Mouse (Mus musculus): ENCODE measurements around the gene Dnajb12. TPM values are rescaled to one million over a fixed set of nuclear protein-coding genes. Genes with fewer than 3 reads are reported as not detected.
"Not testable (repeated sequence)": the region's sequence is repeated elsewhere in the genome, so short reads cannot be mapped to it uniquely, and the experiment has no call there.

Gene Dnajb12
- polyA plus RNA-seq, 1 experiment from 2014 or later: 17.6 TPM

DNA sequence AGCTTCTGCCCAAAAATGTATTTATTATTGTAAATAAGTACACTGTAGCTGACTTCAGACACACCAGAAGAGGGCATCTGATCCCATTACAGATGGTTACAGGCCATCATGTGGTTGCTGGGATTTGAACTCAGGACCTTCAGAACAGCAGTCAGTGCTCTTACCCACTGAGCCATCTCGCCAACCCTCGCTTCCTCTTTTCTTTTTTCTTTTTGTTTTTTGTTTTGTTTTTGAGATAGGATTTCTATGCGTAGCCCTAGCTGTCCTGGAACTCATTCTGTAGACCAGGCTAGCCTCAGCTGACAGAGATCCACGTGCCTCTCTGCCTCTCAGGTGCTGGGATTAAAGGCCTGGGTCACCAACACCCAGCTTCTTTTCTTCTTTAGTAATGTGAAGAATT lies 6.7 kb upstream of the Dnajb12 start:
- H3K27ac ChIP-seq; ATAC-seq (ENCODE audit: insufficient number of reproducible peaks, insufficient read depth, low FRiP score, low TSS enrichment, low read depth); H3K9me3 ChIP-seq; H3K4me1 ChIP-seq (replicated peaks); H3K4me2 ChIP-seq; H3K27me3 ChIP-seq; H3K4me3 ChIP-seq (replicated peaks); H3K9ac ChIP-seq (replicated peaks); H3K36me3 ChIP-seq: not testable (repeated sequence)
- WGBS: 87% methylated on average over 4 of the region's 4 CpGs

DNA sequence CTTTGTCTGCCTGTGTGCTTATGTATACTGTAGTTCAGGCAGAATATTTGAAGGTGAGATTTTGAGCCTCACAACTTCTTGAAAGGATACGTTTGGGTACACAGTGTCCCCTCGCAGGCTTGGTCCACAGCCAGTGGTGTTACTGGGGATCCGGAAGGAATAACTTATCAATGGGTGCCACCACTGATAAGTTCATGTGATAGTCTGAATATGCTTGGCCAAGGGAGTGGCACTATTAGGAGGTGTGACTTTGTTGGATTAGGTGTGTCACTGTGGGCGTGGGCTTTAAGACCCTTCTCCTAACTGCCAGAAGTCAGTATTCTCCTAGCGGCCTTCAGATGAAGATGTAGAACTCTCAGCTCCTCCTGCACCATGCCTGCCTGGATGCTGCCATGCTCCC lies 6.2 kb upstream of the Dnajb12 start:
- Histone ChIP-seq H3K9me3 (no peaks in the 10 kb centered on the region), H3K4me1 (replicated peaks) (no peaks in the 10 kb centered on the region), H3K4me2 (no peak overlapping the region), H3K4me3 (replicated peaks) (no peak overlapping the region), H3K27me3 (no peaks in the 10 kb centered on the region), H3K27ac (no peak overlapping the region), H3K36me3 (no peaks in the 10 kb centered on the region), H3K9ac (replicated peaks) (no peak overlapping the region)
- ATAC-seq (ENCODE audit: insufficient number of reproducible peaks, insufficient read depth, low FRiP score, low TSS enrichment, low read depth): no peak
- WGBS: 91% methylated on average over 5 of the region's 5 CpGs

DNA sequence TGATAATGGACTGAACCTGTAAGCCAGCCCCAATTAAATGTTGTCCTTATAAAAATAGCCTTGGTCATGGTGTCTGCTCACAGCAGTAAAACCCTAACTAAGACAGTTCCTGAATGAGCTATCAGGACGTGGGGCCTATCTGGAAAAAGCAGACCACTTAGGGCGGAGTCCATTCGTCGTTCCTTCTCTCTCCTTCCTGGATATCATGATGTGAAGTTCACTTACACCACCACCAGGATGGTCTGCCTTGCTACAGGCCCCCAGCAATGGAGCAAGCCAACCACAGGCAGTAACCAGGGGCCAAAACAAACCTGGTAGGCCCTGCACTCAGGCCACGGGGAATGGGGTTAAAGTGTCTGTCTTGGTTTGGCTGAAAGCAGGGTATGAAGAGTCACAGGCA lies 5.7 kb upstream of the Dnajb12 start:
- H3K4me3 ChIP-seq (replicated peaks): no peak overlapping the region
- no peak overlapping the region for H3K27ac ChIP-seq
- 67% methylated on average over 5 of the region's 5 CpGs for WGBS
- H3K9ac ChIP-seq (replicated peaks): no peak overlapping the region
- H3K27me3 ChIP-seq: no peaks in the 10 kb centered on the region
- H3K9me3 ChIP-seq: no peaks in the 10 kb centered on the region
- H3K4me1 ChIP-seq (replicated peaks): 0 out of 2 replicates have a peak, but pooled peaks cover under 1% of the 10 kb centered on the region
- no peak for ATAC-seq (ENCODE audit: insufficient number of reproducible peaks, insufficient read depth, low FRiP score, low TSS enrichment, low read depth)
- H3K36me3 ChIP-seq: no peaks in the 10 kb centered on the region
- no peak overlapping the region for H3K4me2 ChIP-seq

DNA sequence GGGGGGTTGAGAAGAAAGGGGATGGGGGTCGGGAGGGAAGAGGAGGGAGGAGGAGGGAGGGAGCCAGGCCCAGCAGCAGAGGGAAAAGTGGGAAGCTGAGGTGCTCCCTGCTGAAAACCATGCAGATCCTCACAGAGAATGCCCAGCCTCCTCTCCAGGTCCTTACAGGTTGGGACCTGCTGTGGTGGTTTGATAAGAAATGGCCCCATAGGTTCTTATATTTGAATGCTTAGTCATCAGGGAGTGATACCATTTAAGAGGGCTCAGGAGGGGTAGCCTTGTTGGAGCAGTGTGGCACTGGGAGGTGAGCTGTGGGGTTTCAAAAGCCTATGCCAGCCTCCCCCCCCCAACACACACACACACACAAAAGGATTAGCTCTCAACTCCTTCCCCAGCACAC lies 4.0 kb upstream of the Dnajb12 start:
- Histone ChIP-seq H3K9me3 (no peaks in the 10 kb centered on the region), H3K4me2 (no peak overlapping the region), H3K4me3 (replicated peaks) (no peak overlapping the region), H3K27me3 (no peaks in the 10 kb centered on the region), H3K27ac (peak overlapping the region; percentile 45; the same call in 1 of the 2 replicates), H3K36me3 (no peaks in the 10 kb centered on the region), H3K9ac (replicated peaks) (no peak overlapping the region), H3K4me1 (replicated peaks) (peaks cover 5% of the 10 kb centered on the region)
- 43% methylated on average over 1 of the region's 1 CpGs for WGBS
- no peak for ATAC-seq (ENCODE audit: insufficient number of reproducible peaks, insufficient read depth, low FRiP score, low TSS enrichment, low read depth)

DNA sequence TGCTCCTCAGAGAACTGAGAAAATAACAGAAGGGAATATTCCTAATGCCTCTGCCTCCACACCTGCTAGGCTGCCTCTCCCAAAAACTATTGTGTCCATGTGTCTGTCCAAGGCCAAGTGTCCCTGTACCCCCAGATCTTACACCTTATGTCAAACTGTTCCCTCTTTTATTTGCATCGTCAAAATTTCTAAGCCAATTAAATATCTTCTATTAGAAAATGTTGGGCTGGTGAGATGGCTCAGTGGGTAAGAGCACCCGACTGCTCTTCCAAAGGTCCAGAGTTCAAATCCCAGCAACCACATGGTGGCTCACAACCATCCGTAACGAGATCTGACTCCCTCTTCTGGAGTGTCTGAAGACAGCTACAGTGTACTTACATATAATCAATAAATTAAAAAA lies 2.7 kb upstream of the Dnajb12 start:
- not testable (repeated sequence) for H3K4me3 ChIP-seq (replicated peaks); ATAC-seq (ENCODE audit: insufficient number of reproducible peaks, insufficient read depth, low FRiP score, low TSS enrichment, low read depth); H3K4me2 ChIP-seq; H3K27ac ChIP-seq; H3K9ac ChIP-seq (replicated peaks); H3K36me3 ChIP-seq; H3K9me3 ChIP-seq; H3K27me3 ChIP-seq
- H3K4me1 ChIP-seq (replicated peaks): peaks cover 12% of the 10 kb centered on the region
- 92% methylated on average over 4 of the region's 4 CpGs for WGBS

DNA sequence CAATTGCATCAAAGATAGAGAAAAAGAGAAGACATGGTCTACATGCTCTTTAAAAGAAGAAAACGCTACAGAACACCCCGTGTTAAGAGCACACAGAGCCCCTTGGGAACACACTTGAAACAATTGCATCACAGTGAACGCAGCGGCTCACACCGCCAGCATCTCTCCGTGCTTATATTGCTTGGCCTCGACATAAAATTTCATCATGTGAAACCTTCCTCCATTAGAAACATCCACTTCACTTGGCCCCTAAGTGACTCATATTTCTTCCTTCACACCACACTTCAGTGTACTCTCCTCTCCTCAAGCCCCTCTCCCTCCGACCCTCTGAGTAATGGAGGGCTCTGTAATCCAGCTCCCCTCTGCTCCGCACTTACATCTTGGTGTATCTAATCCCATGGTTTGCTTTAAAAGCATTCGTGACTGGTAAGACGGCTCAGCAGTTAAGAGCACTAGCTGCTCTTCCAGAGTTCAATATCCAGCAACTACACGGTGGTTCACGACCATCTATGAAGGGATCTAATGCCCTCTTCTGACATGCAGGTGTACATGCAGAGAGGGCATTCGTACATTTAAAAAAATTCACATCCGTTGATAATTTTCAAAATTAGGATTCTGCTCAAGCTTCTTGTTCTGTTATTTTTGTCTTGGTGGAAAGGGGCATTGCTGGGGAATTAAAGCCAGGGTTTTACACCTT lies 1.8 kb upstream of the Dnajb12 start:
- H3K9me3 ChIP-seq: no peaks in the 10 kb centered on the region
- no peak for ATAC-seq (ENCODE audit: insufficient number of reproducible peaks, insufficient read depth, low FRiP score, low TSS enrichment, low read depth)
- no peak overlapping the region for H3K27ac ChIP-seq
- 80% methylated on average over 15 of the region's 15 CpGs for WGBS
- no peaks in the 10 kb centered on the region for H3K27me3 ChIP-seq
- no peaks in the 10 kb centered on the region for H3K36me3 ChIP-seq
- no peak overlapping the region for H3K4me3 ChIP-seq (replicated peaks)
- H3K9ac ChIP-seq (replicated peaks): no peak overlapping the region
- H3K4me1 ChIP-seq (replicated peaks): peaks cover 12% of the 10 kb centered on the region
- H3K4me2 ChIP-seq: no peak overlapping the region

DNA sequence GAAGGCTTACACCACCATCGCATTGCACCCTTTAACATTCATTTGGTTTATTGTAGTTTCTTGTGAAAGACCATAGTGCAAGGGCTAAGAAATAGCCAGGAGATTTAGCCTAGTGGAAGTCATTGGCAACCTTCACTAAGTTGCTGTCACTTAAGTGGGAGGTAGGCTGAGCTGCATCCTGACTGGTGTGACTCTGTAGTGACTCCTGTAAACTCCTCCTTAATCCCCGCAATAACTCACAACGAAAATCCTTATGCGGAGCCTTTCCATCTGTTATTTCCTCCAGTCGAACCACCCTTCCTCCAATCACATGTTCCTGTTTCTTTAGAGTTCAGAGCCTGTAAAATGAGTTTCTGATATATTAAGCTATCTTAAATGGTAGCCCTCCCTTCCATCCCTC lies 533 bp upstream of the Dnajb12 start:
- peak; percentile 32 for ATAC-seq (ENCODE audit: insufficient number of reproducible peaks, insufficient read depth, low FRiP score, low TSS enrichment, low read depth)
- peak overlapping the region; percentile 100 for H3K27ac ChIP-seq

DNA sequence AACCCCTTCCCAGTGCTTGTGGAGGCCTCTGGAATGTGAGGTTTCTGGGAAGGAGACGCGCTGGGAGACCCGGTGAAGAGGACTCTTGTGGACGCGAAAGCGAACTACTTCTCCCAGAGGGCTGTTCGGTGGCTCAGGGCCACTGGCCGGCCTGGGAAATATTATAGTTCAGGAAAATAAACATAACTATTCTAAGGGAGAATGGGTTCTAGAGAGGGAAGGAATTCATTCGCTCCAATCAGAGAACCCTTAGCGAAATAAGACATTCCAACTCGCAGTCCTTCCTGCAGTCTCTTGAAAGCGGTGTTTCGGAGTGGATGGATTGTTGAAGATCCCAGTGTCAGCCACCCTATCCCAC lies 652 bp downstream of the Dnajb12 start:
- no peaks in the 10 kb centered on the region for H3K27me3 ChIP-seq
- no peaks in the 10 kb centered on the region for H3K9me3 ChIP-seq
- peak overlapping the region; percentile 72 for H3K4me2 ChIP-seq
- H3K27ac ChIP-seq: peak overlapping the region; percentile 100
- H3K9ac ChIP-seq (replicated peaks): peak overlapping the region; percentile 92
- H3K4me1 ChIP-seq (replicated peaks): peaks cover 12% of the 10 kb centered on the region
- H3K4me3 ChIP-seq (replicated peaks): peak overlapping the region; percentile 82
- peak; percentile 54 for ATAC-seq (ENCODE audit: insufficient number of reproducible peaks, insufficient read depth, low FRiP score, low TSS enrichment, low read depth)
- under 1% methylated on average over 13 of the region's 13 CpGs for WGBS
- peaks cover 22% of the 10 kb centered on the region for H3K36me3 ChIP-seq

More for the DNA sequence above, 533 bp upstream of the Dnajb12 start:
- H3K4me1 ChIP-seq (replicated peaks): peaks cover 12% of the 10 kb centered on the region
- peak overlapping the region; percentile 92 for H3K9ac ChIP-seq (replicated peaks)
- peak overlapping the region; percentile 72 for H3K4me2 ChIP-seq
- H3K27me3 ChIP-seq: no peaks in the 10 kb centered on the region
- peak overlapping the region; percentile 82 for H3K4me3 ChIP-seq (replicated peaks)
- 17% methylated on average over 5 of the region's 5 CpGs for WGBS
- H3K9me3 ChIP-seq: no peaks in the 10 kb centered on the region
- peaks cover 10% of the 10 kb centered on the region for H3K36me3 ChIP-seq

DNA sequence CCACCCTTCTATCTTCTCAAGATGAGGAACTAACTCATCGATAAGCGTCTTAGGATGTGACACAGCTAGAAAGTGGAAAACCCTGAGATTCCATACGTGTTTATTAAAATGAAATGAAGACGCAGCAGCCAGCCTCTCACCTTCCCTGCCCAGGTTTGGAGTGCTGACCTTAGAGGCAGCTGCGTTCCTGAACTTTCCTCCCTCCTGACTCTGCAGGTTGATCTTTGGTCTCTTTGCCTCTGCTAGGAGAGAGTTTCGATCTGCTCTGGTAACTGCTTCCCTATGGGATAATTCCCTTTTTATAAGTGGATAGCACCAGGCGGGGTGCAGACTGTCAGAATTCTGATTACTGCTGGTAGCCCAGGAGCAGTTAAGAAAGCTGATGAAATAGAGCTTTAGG lies 1.5 kb downstream of the Dnajb12 start:
- Histone ChIP-seq H3K36me3 (peaks cover 30% of the 10 kb centered on the region), H3K9me3 (no peaks in the 10 kb centered on the region), H3K27ac (no peak overlapping the region), H3K4me2 (peak overlapping the region; percentile 72), H3K9ac (replicated peaks) (peak overlapping the region; percentile 92; the same call in 1 of the 2 replicates), H3K27me3 (no peaks in the 10 kb centered on the region), H3K4me1 (replicated peaks) (peaks cover 12% of the 10 kb centered on the region), H3K4me3 (replicated peaks) (peak overlapping the region; percentile 82)
- WGBS: 87% methylated on average over 7 of the region's 7 CpGs
- no peak for ATAC-seq (ENCODE audit: insufficient number of reproducible peaks, insufficient read depth, low FRiP score, low TSS enrichment, low read depth)

DNA sequence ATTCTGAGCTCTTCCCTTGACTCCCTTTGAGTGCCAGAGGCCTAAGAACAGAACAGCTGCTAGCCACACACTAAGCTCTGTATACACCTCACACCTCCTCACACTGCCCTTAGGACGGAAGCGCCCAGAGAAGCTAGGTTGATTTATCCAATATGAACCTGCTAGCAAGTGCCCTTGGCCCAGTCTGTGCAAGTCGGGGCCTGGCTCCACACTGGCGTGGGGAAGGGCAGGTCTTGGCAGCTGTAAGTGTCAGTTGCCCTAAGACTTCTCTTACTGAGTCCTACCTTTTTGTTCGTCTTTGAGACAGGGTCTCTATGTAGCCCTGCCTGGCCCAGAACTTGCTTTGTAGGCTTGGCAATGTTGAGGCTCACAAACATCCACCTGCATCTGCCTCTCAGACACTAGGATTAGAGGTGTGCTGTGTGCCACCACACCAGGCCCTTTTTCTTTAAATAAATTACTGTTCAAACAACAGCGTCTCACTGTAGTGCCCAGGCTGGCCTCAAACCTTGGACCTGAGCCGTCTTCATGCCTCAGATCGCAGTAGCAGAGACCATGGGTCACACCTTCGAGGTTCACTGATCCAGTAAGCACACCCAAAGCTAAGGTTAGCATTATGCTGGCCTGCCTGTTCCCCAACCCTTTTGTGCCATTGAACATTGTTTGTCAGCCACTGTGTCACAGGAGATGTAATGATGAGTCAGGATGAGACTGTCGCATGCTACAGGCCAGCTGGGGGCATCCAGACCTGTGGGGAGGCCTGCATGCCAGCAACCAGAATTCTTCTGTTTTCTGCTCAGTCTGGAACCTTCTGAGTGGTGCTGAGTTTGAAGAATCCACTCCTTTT lies 5.2 kb downstream of the Dnajb12 start:
- H3K9ac ChIP-seq (replicated peaks): no peak overlapping the region
- WGBS: 91% methylated on average over 10 of the region's 10 CpGs

DNA sequence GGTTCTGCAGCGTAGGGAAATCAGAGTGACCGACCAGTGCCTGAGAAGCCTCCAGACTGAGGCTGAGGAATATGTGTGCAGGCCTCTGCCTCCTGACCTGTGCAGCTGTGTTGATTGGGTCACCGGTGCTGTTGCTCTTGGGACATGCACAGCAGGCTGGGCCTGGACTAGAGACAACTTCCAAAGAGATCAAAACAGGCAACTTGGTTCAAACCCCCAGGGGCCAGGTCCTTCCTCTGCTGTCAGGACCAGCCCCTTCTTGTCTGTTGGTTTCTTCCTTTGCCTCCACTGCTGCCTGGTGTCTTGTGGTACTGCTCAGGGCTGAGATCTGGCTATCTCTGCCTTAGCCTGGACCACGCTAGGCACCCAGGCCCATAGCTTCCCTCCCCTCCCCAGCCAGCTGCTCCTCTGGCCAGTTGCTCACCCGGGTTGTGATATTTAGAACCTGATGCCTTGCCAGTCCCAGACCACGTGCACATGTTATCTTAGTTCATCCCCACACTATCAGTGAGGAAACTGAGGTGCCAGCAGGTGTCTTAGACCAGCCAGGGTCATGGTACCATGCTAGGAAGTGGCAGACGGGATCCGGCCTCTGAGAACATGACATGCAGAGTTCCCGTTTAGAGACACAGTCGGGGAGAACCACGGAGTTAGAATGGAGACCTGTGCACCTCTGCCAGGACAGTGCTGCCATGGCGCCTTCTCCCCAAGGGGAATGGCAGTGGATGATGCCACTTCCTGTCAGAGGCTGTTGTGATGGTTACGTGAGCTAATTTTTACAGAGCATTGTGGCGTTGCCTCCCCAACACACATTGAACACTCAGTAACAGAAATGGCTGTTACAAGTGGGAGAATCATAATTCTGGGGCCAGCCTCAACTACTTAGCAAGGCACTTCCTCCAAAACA lies 6.1 kb downstream of the Dnajb12 start:
- peaks cover 7% of the 10 kb centered on the region for H3K4me1 ChIP-seq (replicated peaks)
- H3K27ac ChIP-seq: no peak overlapping the region
- no peak for ATAC-seq (ENCODE audit: insufficient number of reproducible peaks, insufficient read depth, low FRiP score, low TSS enrichment, low read depth)
- 88% methylated on average over 14 of the region's 14 CpGs for WGBS
- H3K27me3 ChIP-seq: no peaks in the 10 kb centered on the region
- no peak overlapping the region for H3K4me3 ChIP-seq (replicated peaks)
- no peak overlapping the region for H3K4me2 ChIP-seq
- no peak overlapping the region for H3K9ac ChIP-seq (replicated peaks)
- no peaks in the 10 kb centered on the region for H3K9me3 ChIP-seq
- H3K36me3 ChIP-seq: peaks cover 40% of the 10 kb centered on the region

More for the DNA sequence above, 5.2 kb downstream of the Dnajb12 start:
- Histone ChIP-seq H3K4me2 (no peak overlapping the region), H3K4me3 (replicated peaks) (no peak overlapping the region), H3K4me1 (replicated peaks) (peaks cover 9% of the 10 kb centered on the region), H3K36me3 (peaks cover 34% of the 10 kb centered on the region), H3K9me3 (no peaks in the 10 kb centered on the region), H3K27me3 (no peaks in the 10 kb centered on the region), H3K27ac (no peak overlapping the region)
- no peak for ATAC-seq (ENCODE audit: insufficient number of reproducible peaks, insufficient read depth, low FRiP score, low TSS enrichment, low read depth)

Measured in limb, embryonic 12.5 days (tissue).